Mouse (Mus musculus): ENCODE results near the gene Atp6v0b. TPM values are rescaled to one million over a fixed set of nuclear protein-coding genes. Genes with fewer than 3 reads are reported as not detected.
A peak's percentile ranks its signal among the peaks of the same experiment; 100 is the strongest.

The Atp6v0b gene
- polyA plus RNA-seq, 1 experiment from 2014 or later: 673 TPM

- Histone ChIP-seq H3K9me3 (replicated peaks; ENCODE audit: control insufficient read depth, low read length, poor library complexity, severe bottlenecking) (no peaks in the 10 kb centered on the region), H3K4me2 (ENCODE audit: low read length) (no peak overlapping the region), H3K27me3 (ENCODE audit: control insufficient read depth, insufficient read depth, low read depth, low read length) (no peaks in the 10 kb centered on the region), H3K4me1 (ENCODE audit: control insufficient read depth, insufficient read depth, low read length) (peaks cover 4% of the 10 kb centered on the region), H3K9ac (ENCODE audit: low read depth, low read length) (no peak overlapping the region), H3K36me3 (ENCODE audit: control insufficient read depth, insufficient read depth, low read length) (peaks cover 32% of the 10 kb centered on the region), H3K27ac (ENCODE audit: low read length) (no peak overlapping the region), H3K4me3 (ENCODE audit: low read depth, low read length) (no peak overlapping the region)
- no peak for ATAC-seq
- WGBS: 98% methylated on average over 6 of the region's 6 CpGs
These were observed 8.9 kb upstream of the Atp6v0b start for GRCm38 (mm10) chr4:117896031-117896430.

- Histone ChIP-seq H3K4me2 (ENCODE audit: low read length) (no peak overlapping the region), H3K36me3 (ENCODE audit: control insufficient read depth, insufficient read depth, low read length) (peaks cover 27% of the 10 kb centered on the region), H3K4me3 (ENCODE audit: low read depth, low read length) (no peak overlapping the region), H3K9ac (ENCODE audit: low read depth, low read length) (no peak overlapping the region), H3K27ac (ENCODE audit: low read length) (no peak overlapping the region), H3K4me1 (ENCODE audit: control insufficient read depth, insufficient read depth, low read length) (peaks cover 7% of the 10 kb centered on the region), H3K9me3 (replicated peaks; ENCODE audit: control insufficient read depth, low read length, poor library complexity, severe bottlenecking) (no peaks in the 10 kb centered on the region), H3K27me3 (ENCODE audit: control insufficient read depth, insufficient read depth, low read depth, low read length) (no peaks in the 10 kb centered on the region)
- ATAC-seq: no peak
- 87% methylated on average over 7 of the region's 7 CpGs for WGBS
These were observed 8.2 kb upstream of the Atp6v0b start for GRCm38 (mm10) chr4:117895339-117895738.

DNA sequence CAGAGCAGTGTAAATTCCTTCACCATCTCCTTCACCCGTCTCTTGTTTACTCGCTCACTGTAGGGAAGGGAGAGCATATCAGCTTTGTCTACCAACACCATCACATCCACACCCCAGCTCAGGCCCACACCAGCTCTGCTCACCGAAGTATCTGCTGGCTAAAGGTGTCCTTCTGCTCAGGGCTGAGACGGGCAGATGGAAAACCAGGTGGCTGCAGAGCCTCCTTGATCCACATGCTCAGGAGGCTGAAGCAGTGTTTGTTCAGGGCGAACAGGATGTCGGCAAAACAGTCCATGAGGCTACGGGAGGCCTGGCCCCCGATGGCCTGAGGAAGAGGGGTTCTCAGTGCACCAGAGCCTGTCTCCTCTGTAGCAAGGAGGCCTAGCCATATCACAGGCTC is 7.5 kb upstream of the Atp6v0b start:
- H3K4me3 ChIP-seq (ENCODE audit: low read depth, low read length): no peak overlapping the region
- H3K27ac ChIP-seq (ENCODE audit: low read length): no peak overlapping the region
- no peak for ATAC-seq
- H3K4me1 ChIP-seq (ENCODE audit: control insufficient read depth, insufficient read depth, low read length): peaks cover 7% of the 10 kb centered on the region
- H3K27me3 ChIP-seq (ENCODE audit: control insufficient read depth, insufficient read depth, low read depth, low read length): no peaks in the 10 kb centered on the region
- 94% methylated on average over 8 of the region's 8 CpGs for WGBS
- no peak overlapping the region for H3K9ac ChIP-seq (ENCODE audit: low read depth, low read length)
- H3K4me2 ChIP-seq (ENCODE audit: low read length): no peak overlapping the region
- no peaks in the 10 kb centered on the region for H3K9me3 ChIP-seq (replicated peaks; ENCODE audit: control insufficient read depth, low read length, poor library complexity, severe bottlenecking)
- peaks cover 23% of the 10 kb centered on the region for H3K36me3 ChIP-seq (ENCODE audit: control insufficient read depth, insufficient read depth, low read length)

DNA sequence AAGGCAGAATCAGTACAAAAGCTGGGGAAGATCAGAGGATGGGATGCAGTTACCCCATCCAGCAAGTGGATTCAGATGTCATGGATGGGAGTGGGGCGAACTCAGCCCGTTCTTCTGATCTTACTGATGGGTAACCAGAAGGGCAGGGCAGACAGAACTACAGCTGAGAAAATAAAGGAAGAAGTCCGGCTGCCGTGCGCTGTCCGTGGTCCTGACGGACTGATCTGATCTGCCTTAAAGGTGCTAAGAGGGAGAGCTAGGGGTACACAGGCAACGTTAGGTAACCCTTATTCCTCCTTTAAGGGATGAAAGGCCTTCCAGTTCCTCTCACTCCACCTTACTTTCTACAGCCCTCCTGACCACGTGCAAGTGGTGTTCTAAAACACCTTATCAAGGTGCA is 6.2 kb upstream of the Atp6v0b start:
- Histone ChIP-seq H3K27ac (ENCODE audit: low read length) (no peak overlapping the region), H3K4me2 (ENCODE audit: low read length) (no peak overlapping the region), H3K9me3 (replicated peaks; ENCODE audit: control insufficient read depth, low read length, poor library complexity, severe bottlenecking) (no peaks in the 10 kb centered on the region), H3K4me3 (ENCODE audit: low read depth, low read length) (no peak overlapping the region), H3K36me3 (ENCODE audit: control insufficient read depth, insufficient read depth, low read length) (peaks cover 14% of the 10 kb centered on the region), H3K4me1 (ENCODE audit: control insufficient read depth, insufficient read depth, low read length) (peaks cover 7% of the 10 kb centered on the region), H3K9ac (ENCODE audit: low read depth, low read length) (no peak overlapping the region), H3K27me3 (ENCODE audit: control insufficient read depth, insufficient read depth, low read depth, low read length) (no peaks in the 10 kb centered on the region)
- no peak for ATAC-seq
- 26% methylated on average over 9 of the region's 9 CpGs for WGBS

DNA sequence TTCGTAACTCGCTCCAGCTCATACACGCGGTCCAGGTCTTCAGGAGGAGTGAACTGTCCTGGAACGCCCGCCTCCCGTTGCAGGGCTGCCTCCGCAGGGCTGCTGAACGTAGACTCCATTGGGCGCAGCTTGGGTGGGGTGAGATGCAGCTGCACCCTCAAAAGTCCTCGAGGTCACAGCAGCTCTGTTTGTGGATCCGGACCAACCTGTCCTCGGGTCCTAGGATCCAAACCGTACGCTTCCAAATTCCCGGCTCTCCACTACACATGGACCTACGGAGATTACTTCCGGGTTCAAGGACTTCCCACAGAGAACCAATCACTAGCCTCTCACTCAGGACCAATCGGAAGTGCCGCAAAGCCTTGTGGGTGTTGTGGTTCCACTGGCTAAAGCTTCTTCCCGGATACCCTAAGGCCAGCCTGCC is 4.6 kb upstream of the Atp6v0b start, which contains the start of gene Dph2:
Dph2 (minus strand) TSS at position 295 of the 424 bp plus-strand sequence.
- no peak within 1 kb of the TSS for H3K27ac ChIP-seq (ENCODE audit: low read length)
- peak within 1 kb of the TSS; percentile 62 for H3K9ac ChIP-seq (ENCODE audit: low read depth, low read length)
- under 1% methylated on average over 21 of the region's 21 CpGs for WGBS
- H3K27me3 ChIP-seq (ENCODE audit: control insufficient read depth, insufficient read depth, low read depth, low read length): no peaks in the 10 kb centered on the region
- H3K4me1 ChIP-seq (ENCODE audit: control insufficient read depth, insufficient read depth, low read length): peaks cover 12% of the 10 kb centered on the region
- peak within 1 kb of the TSS; percentile 69 for H3K4me3 ChIP-seq (ENCODE audit: low read depth, low read length)
- peak; percentile 85 for ATAC-seq
- H3K36me3 ChIP-seq (ENCODE audit: control insufficient read depth, insufficient read depth, low read length): peaks cover 6% of the 10 kb centered on the region; the same call in 1 of the 2 replicates
- no peaks in the 10 kb centered on the region for H3K9me3 ChIP-seq (replicated peaks; ENCODE audit: control insufficient read depth, low read length, poor library complexity, severe bottlenecking)
- peak within 1 kb of the TSS; percentile 92 for H3K4me2 ChIP-seq (ENCODE audit: low read length)

- 47% methylated on average over 8 of the region's 8 CpGs for WGBS
- peaks cover 20% of the 10 kb centered on the region for H3K4me1 ChIP-seq (ENCODE audit: control insufficient read depth, insufficient read depth, low read length)
- ATAC-seq: no peak
- no peak overlapping the region for H3K4me3 ChIP-seq (ENCODE audit: low read depth, low read length)
- H3K27me3 ChIP-seq (ENCODE audit: control insufficient read depth, insufficient read depth, low read depth, low read length): no peaks in the 10 kb centered on the region
- H3K9ac ChIP-seq (ENCODE audit: low read depth, low read length): no peak overlapping the region; the same call in 1 of the 2 replicates
- H3K36me3 ChIP-seq (ENCODE audit: control insufficient read depth, insufficient read depth, low read length): peaks cover 4% of the 10 kb centered on the region; the same call in 1 of the 2 replicates
- H3K4me2 ChIP-seq (ENCODE audit: low read length): peak overlapping the region; percentile 92; the same call in 1 of the 2 replicates
- no peak overlapping the region for H3K27ac ChIP-seq (ENCODE audit: low read length)
- H3K9me3 ChIP-seq (replicated peaks; ENCODE audit: control insufficient read depth, low read length, poor library complexity, severe bottlenecking): no peaks in the 10 kb centered on the region
These were observed 3.6 kb upstream of the Atp6v0b start for GRCm38 (mm10) chr4:117890750-117891149.

- 93% methylated on average over 14 of the region's 14 CpGs for WGBS
- Histone ChIP-seq H3K4me2 (ENCODE audit: low read length) (no peak overlapping the region), H3K4me3 (ENCODE audit: low read depth, low read length) (no peak overlapping the region), H3K9me3 (replicated peaks; ENCODE audit: control insufficient read depth, low read length, poor library complexity, severe bottlenecking) (no peaks in the 10 kb centered on the region), H3K27ac (ENCODE audit: low read length) (no peak overlapping the region), H3K4me1 (ENCODE audit: control insufficient read depth, insufficient read depth, low read length) (peaks cover 22% of the 10 kb centered on the region), H3K9ac (ENCODE audit: low read depth, low read length) (no peak overlapping the region), H3K27me3 (ENCODE audit: control insufficient read depth, insufficient read depth, low read depth, low read length) (no peaks in the 10 kb centered on the region), H3K36me3 (ENCODE audit: control insufficient read depth, insufficient read depth, low read length) (peaks cover 7% of the 10 kb centered on the region)
- ATAC-seq: no peak
These were observed 2.9 kb upstream of the Atp6v0b start for GRCm38 (mm10) chr4:117890031-117890430.

- H3K4me3 ChIP-seq (ENCODE audit: low read depth, low read length): no peak overlapping the region
- WGBS: 92% methylated on average over 15 of the region's 15 CpGs
- H3K9me3 ChIP-seq (replicated peaks; ENCODE audit: control insufficient read depth, low read length, poor library complexity, severe bottlenecking): no peaks in the 10 kb centered on the region
- H3K36me3 ChIP-seq (ENCODE audit: control insufficient read depth, insufficient read depth, low read length): peaks cover 6% of the 10 kb centered on the region
- peaks cover 25% of the 10 kb centered on the region for H3K4me1 ChIP-seq (ENCODE audit: control insufficient read depth, insufficient read depth, low read length)
- no peaks in the 10 kb centered on the region for H3K27me3 ChIP-seq (ENCODE audit: control insufficient read depth, insufficient read depth, low read depth, low read length)
- no peak overlapping the region for H3K9ac ChIP-seq (ENCODE audit: low read depth, low read length)
- no peak overlapping the region for H3K4me2 ChIP-seq (ENCODE audit: low read length)
- H3K27ac ChIP-seq (ENCODE audit: low read length): no peak overlapping the region
- ATAC-seq: no peak
These were observed 2.3 kb upstream of the Atp6v0b start for GRCm38 (mm10) chr4:117889471-117889870.

DNA sequence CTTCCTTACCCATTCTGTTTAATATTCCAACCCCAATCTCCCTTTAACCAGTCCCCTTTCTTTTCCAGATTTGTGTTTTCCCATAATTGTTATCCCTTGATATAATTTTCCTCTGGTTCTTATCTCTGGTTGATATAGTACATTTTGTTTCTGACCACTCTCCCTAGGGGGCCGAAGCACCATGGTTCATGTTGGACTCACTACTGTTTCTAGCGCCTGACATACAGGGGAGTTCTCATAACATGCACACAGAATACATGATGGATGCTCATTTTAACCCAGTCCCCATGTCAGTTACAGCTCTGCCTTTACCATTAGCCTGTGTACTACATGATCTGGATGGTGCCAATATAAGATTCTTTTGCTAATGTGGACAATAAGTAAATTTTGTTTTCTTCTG is 787 bp upstream of the Atp6v0b start:
- H3K4me2 ChIP-seq (ENCODE audit: low read length): peak overlapping the region; percentile 72
- no peak overlapping the region for H3K27ac ChIP-seq (ENCODE audit: low read length)
- peaks cover 37% of the 10 kb centered on the region for H3K4me1 ChIP-seq (ENCODE audit: control insufficient read depth, insufficient read depth, low read length)
- H3K9ac ChIP-seq (ENCODE audit: low read depth, low read length): peak overlapping the region; percentile 92; the same call in 1 of the 2 replicates
- H3K36me3 ChIP-seq (ENCODE audit: control insufficient read depth, insufficient read depth, low read length): peaks cover 6% of the 10 kb centered on the region
- no peak overlapping the region for H3K4me3 ChIP-seq (ENCODE audit: low read depth, low read length)
- no peaks in the 10 kb centered on the region for H3K9me3 ChIP-seq (replicated peaks; ENCODE audit: control insufficient read depth, low read length, poor library complexity, severe bottlenecking)
- ATAC-seq: no peak
- no peaks in the 10 kb centered on the region for H3K27me3 ChIP-seq (ENCODE audit: control insufficient read depth, insufficient read depth, low read depth, low read length)
- 70% methylated on average over 2 of the region's 2 CpGs for WGBS
